Mouse (Mus musculus): Measurements from ENCODE around the gene Glud1. TPM values are rescaled to one million over a fixed set of nuclear protein-coding genes. Genes with fewer than 3 reads are reported as not detected.

Gene Glud1
- polyA plus RNA-seq, 1 experiment from 2014 or later: 67.2 TPM

Other genes with a start within 250 kb of the Glud1 start
- 75.7 and 87.2 TPM in 2 replicates for gene Anxa8, start 224.7 kb upstream of the Glud1 start, polyA plus RNA-seq (2015; fragmentation: Nextera tagmentation; extraction: Ambion mirVana)
- gene A630023A22Rik, start 208.0 kb upstream of the Glud1 start, polyA plus RNA-seq (2015; fragmentation: Nextera tagmentation; extraction: Ambion mirVana): 0.12 TPM in 1 of 2 replicates, not detected in the other
- gene Npy4r, start 158.2 kb upstream of the Glud1 start, polyA plus RNA-seq (2015; fragmentation: Nextera tagmentation; extraction: Ambion mirVana): 0.09 TPM in 1 of 2 replicates, not detected in the other
- 2.8 and 3.4 TPM in 2 replicates for gene Gprin2, start 109.1 kb upstream of the Glud1 start, polyA plus RNA-seq (2015; fragmentation: Nextera tagmentation; extraction: Ambion mirVana)
- gene Syt15, start 91.1 kb upstream of the Glud1 start, polyA plus RNA-seq (2015; fragmentation: Nextera tagmentation; extraction: Ambion mirVana): 0.82 and 1.3 TPM in 2 replicates
- 11.1 and 12.5 TPM in 2 replicates for gene Shld2, start 234 bp upstream of the Glud1 start, polyA plus RNA-seq (2015; fragmentation: Nextera tagmentation; extraction: Ambion mirVana)
- gene Fam25c, start 44.7 kb downstream of the Glud1 start, polyA plus RNA-seq (2015; fragmentation: Nextera tagmentation; extraction: Ambion mirVana): 171 and 203 TPM in 2 replicates
- gene Sncg, start 64.1 kb downstream of the Glud1 start, polyA plus RNA-seq (2015; fragmentation: Nextera tagmentation; extraction: Ambion mirVana): 3.1 and 4.9 TPM in 2 replicates
- gene Mmrn2, start 64.7 kb downstream of the Glud1 start, polyA plus RNA-seq (2015; fragmentation: Nextera tagmentation; extraction: Ambion mirVana): 8.1 and 9.5 TPM in 2 replicates
- gene Bmpr1a, start 192.6 kb downstream of the Glud1 start, polyA plus RNA-seq (2015; fragmentation: Nextera tagmentation; extraction: Ambion mirVana): 44.1 and 54.8 TPM in 2 replicates
- not detected in 2 replicates for gene 9230112D13Rik, start 212.1 kb downstream of the Glud1 start, polyA plus RNA-seq (2015; fragmentation: Nextera tagmentation; extraction: Ambion mirVana)